Mouse (Mus musculus) forebrain, postnatal 0 days (tissue): ENCODE measurements around the gene Kank2. TPM values are rescaled to one million over a fixed set of nuclear protein-coding genes. Genes with fewer than 3 reads are reported as not detected.

ENCODE experiments used
- ATAC-seq: fragments of 200-750 bp; cut with Nextera tagmentation; 2 replicates; pipeline ENCODE4 v1.8.0; 2017; ENCODE audit warnings: mild to moderate bottlenecking, moderate library complexity
- DNase-seq: peaks from one replicate; pipeline ENCODE4 v3.0.0-alpha.2; 2015
- H3K27ac ChIP-seq: fragments of 300-500 bp; sonication (generic); 2 replicates; pipeline ENCODE4 v1.5.1; 2014; ENCODE audit warnings: low read depth, mild to moderate bottlenecking, antibody characterized with exemption, low read length, moderate library complexity, mixed read lengths
- H3K27me3 ChIP-seq: fragments of 300-500 bp; sonication (generic); 2 replicates; pipeline ENCODE4 v1.6.1; 2014; ENCODE audit warnings: mild to moderate bottlenecking, low read length, mixed read lengths; ENCODE audit not compliant: insufficient read depth
- H3K36me3 ChIP-seq: fragments of 300-500 bp; sonication (generic); 2 replicates; pipeline ENCODE4 v1.6.1; 2014; ENCODE audit warnings: mild to moderate bottlenecking, moderate library complexity; ENCODE audit not compliant: insufficient read depth
- H3K4me1 ChIP-seq: fragments of 300-500 bp; sonication (generic); 2 replicates; pipeline ENCODE4 v1.6.1; 2014; ENCODE audit warnings: antibody characterized with exemption; ENCODE audit not compliant: insufficient read depth
- H3K4me2 ChIP-seq: fragments of 300-500 bp; sonication (generic); 2 replicates; pipeline ENCODE4 v1.6.1; 2014; ENCODE audit warnings: low read depth, mild to moderate bottlenecking, moderate library complexity
- H3K4me3 ChIP-seq: fragments of 300-500 bp; sonication (generic); 2 replicates; pipeline ENCODE4 v1.5.1; 2014; ENCODE audit warnings: low read depth, low read length, mixed read lengths
- H3K9ac ChIP-seq: fragments of 300-500 bp; sonication (generic); 2 replicates; pipeline ENCODE4 v1.6.1; 2014; ENCODE audit warnings: mild to moderate bottlenecking
- H3K9me3 ChIP-seq: fragments of 300-500 bp; sonication (generic); 2 replicates; pipeline ENCODE4 v1.6.1; 2016; ENCODE audit warnings: low read length
- CTCF ChIP-seq: sonication (generic); IDR thresholded peaks from 2 replicates; pipeline ENCODE4 v1.5.1; 2016; ENCODE audit warnings: antibody characterized with exemption, control low read depth, low read depth
- WGBS: fragments of 180-500 bp; shearing (Covaris S2); extraction: QIAGEN DNeasy Blood & Tissue Kit; methylation state at CpG from one replicate; pipeline ENCODE4 v1.1.7; 2014; 5-methylcytosine and 5-hydroxymethylcytosine counted together
- polyA plus RNA-seq: library from polyadenylated mRNA; unstranded; fragments of >200 nt; fragmentation: Nextera tagmentation; extraction: Ambion mirVana; gene quantifications from 2 replicates; pipeline ENCODE4 v1.2.1, GENCODE M21; 2015
- total RNA-seq: library from RNA; depleted of rRNA; stranded (reverse); fragments of >200 nt; gene quantifications from 2 replicates; pipeline ENCODE4 v1.2.3, GENCODE M21; 2014

The Kank2 gene
- total and polyA plus RNA-seq, 2 experiments from 2014 or later = 2.3 to 12.4 TPM

DNA sequence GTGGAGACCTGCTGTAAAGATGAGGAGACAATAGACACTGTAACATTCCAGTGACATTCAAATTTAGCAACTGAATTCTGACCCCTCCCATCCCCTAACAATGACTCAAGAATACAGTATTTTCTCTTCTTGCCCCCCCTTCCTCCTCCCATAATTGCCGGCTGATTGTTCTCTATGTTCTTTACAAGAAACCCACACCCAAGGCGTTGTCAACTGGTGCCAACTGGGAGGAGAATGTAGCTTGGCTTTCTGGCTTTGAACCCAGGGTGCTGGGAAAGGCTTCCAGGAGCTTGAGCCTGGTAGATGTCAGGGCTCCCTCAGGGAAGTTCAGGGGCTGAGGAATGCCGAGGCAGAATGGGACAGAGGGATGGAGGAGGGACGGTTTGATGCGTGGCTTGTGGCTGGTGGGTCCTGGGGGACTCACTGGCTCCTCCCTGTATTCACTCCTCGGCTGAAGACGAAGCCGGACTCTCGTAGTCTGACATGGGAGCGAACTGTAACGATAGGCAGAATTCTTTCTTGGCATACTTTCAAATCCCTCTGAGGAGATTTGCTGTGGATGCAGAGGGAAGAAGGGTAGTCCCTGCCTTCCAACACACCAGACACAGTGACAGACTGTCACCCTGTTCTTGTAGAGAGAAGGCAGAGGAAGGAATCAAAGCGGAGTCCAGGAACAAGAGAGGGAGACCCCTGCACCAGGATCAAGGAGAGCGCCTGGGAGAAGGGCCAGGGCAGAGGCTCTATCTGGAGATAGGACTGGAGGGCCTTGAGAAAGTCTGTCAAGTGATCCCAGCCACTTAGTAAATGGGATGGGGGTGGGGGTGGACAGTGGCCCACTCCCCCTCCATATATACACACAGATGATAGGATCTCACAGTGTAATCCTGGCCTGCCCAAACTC, 29.8 kb downstream of the Kank2 start:
- ATAC-seq (peak; percentile 61), DNase-seq (peak; percentile 33)
- peak overlapping the region; percentile 70 for H3K27ac ChIP-seq

DNA sequence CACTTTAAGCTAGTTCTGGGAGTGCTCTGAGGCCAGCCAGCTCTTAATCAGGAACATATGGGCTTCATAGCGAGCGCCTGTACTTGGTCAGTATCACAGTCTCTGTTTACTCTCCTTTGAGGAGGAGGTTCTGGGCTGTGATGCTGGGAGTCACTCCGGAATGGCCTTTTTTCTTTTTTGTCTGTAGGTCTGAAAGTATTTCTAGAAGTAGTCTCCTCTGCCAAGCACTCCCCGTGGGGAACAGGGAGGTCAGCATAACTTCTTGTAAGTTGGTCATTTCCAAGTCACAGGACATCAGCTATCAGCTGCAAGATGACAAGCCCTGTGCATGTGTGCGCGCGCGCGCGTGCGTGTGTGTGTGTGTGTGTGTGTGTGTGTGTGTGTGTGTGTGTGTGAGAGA, 30.6 kb downstream of the Kank2 start:
- no peaks in the 10 kb centered on the region for H3K9me3 ChIP-seq
- peaks cover 4% of the 10 kb centered on the region; the same call in 1 of the 2 replicates for H3K4me1 ChIP-seq
- no peaks in the 10 kb centered on the region for H3K36me3 ChIP-seq
- WGBS = 76% methylated on average over 11 of the region's 11 CpGs
- no peak overlapping the region for H3K9ac ChIP-seq
- H3K4me3 ChIP-seq = no peak overlapping the region
- TF ChIP-seq CTCF = no peak
- DNase-seq (peak; percentile 14), ATAC-seq (no peak)
- H3K27ac ChIP-seq = peak overlapping the region; percentile 29; the same call in 1 of the 2 replicates
- no peak overlapping the region for H3K4me2 ChIP-seq
- H3K27me3 ChIP-seq = no peaks in the 10 kb centered on the region

More for the DNA sequence above, 29.8 kb downstream of the Kank2 start:
- H3K4me2 ChIP-seq = no peak overlapping the region
- WGBS = 40% methylated on average over 13 of the region's 13 CpGs
- no peak overlapping the region for H3K4me3 ChIP-seq
- H3K36me3 ChIP-seq = no peaks in the 10 kb centered on the region
- H3K9ac ChIP-seq = 0 out of 2 replicates have a peak overlapping the region, but pooled peaks have one; percentile 10
- H3K9me3 ChIP-seq = no peaks in the 10 kb centered on the region
- no peaks in the 10 kb centered on the region for H3K27me3 ChIP-seq
- H3K4me1 ChIP-seq = peaks cover 4% of the 10 kb centered on the region; the same call in 1 of the 2 replicates
- TF ChIP-seq CTCF = no peak

DNA sequence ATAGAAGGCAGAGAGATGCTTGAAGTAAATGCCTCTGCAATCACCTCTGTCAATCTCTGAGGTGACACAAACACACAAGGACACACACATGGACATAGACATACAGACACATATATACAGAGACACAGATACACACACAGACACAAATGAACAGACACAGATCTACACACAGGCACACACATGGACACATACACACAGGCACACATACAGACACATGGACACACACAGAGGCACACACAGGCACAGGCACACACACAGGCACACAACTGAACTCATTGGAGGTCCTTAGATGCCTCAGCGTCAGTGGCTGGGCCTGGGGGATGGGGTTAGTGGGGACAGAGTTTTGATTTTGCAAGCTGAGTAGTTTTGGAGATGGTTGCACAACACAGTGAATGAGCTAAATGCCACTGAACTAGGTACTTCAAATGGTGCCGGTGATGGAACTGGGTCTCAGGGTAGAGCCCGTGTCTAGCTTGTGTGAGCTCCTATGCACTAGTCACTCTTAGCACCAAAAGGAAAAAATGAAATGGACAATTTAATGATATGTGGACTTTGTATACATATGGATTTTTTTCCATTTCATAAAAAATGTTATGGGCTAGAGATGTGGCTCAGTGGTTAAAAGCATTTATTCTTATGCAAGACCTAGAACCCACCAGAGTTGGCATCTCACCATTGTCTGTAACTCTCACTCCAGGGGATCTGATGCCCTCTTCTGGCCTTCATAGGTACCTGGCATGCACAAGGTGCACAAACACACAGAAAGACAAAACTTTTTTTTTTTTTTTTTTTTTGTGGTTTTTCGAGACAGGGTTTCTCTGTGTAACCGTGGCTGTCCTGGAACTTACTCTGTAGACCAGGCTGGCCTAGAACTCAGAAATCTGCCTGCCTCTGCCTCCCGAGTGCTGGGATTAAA, 34.2 kb downstream of the Kank2 start:
- Histone ChIP-seq H3K36me3 (no peaks in the 10 kb centered on the region), H3K27me3 (no peaks in the 10 kb centered on the region), H3K9me3 (no peaks in the 10 kb centered on the region), H3K4me1 (peaks cover 8% of the 10 kb centered on the region; the same call in 1 of the 2 replicates), H3K4me3 (no peak overlapping the region), H3K27ac (no peak overlapping the region), H3K4me2 (no peak overlapping the region), H3K9ac (no peak overlapping the region)
- ATAC-seq (no peak), DNase-seq (no peak)
- 97% methylated on average over 6 of the region's 6 CpGs for WGBS
- no peak for TF ChIP-seq CTCF

DNA sequence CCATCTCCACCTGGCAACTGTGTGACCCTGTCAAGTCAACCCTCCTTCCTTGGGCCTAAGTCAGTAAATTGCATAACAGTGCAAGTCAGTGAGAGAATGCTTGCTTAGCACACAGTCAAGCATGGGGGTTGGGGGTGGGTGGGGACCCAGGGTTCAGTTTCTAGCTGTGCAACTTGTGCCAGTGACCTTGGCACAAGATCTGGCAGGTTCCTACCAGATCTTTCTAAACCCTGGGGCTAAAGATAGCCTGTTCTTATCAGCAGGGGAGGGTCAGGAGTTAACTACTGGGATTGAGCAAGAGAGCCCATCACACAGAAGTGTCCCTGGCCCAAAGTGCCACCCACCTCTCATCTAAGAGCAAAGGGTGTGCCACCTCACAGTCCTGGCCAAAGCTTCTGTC, 36.4 kb downstream of the Kank2 start:
- Histone ChIP-seq H3K36me3 (no peaks in the 10 kb centered on the region), H3K27ac (no peak overlapping the region), H3K9ac (no peak overlapping the region), H3K9me3 (no peaks in the 10 kb centered on the region), H3K27me3 (no peaks in the 10 kb centered on the region), H3K4me1 (0 out of 2 replicates have a peak, but pooled peaks cover 3% of the 10 kb centered on the region), H3K4me3 (no peak overlapping the region), H3K4me2 (no peak overlapping the region)
- ATAC-seq (no peak), DNase-seq (no peak)
- no peak for TF ChIP-seq CTCF

DNA sequence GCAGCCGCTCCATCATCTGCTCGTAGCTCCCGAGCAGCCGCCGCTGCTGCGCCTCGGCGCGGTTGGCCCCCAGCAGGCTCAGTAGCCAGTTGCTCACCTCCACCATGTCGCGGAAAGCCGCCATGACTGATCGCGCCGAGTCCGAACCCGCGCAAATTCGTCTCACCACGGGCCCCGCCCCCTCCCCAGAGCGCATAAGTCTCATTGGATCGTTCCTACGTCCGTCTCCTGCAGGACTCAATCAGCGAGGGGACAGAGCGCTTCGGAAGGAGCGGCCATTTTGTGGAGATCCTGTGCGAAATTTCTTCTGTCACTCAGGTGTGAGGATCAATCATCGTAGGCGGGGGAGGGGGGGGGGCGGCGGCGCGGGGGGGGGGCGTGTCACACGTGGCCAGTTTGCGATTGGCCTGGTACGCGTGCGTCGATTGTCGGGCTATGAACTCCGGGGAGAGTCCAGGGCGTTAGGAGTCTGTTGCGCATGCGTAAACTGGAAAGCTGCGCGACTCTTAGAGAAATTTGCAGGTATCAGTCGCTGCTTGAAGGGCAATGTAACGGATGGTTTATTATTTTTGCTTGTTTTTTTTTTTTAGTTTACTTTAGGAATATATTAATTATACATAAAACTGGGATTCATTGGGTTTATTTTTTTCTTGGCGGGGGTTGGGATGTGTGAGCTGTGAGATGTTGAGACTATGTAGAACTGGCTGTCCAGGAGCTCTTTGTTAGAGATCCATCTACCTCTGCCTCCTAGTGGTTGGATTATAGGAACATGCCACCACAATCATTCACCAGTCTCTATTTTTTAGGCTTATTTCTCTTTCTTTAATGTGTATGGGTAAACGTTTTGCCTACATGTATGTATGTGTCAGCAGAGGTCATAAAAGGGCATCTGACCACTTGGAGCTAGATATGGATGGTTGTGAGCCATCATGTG, 38.1 kb downstream of the Kank2 start, which contains the start of gene Spc24:
Gene Spc24 (minus strand): TSS at position 149 of the 934 bp plus-strand sequence.
- no peaks in the 10 kb centered on the region for H3K27me3 ChIP-seq
- TF ChIP-seq CTCF = peak; percentile 71
- H3K27ac ChIP-seq = peak within 1 kb of the TSS; percentile 82
- peak; percentile 97 for DNase-seq
- H3K36me3 ChIP-seq = no peaks in the 10 kb centered on the region
- H3K4me3 ChIP-seq = peak within 1 kb of the TSS; percentile 76
- H3K9me3 ChIP-seq = no peaks in the 10 kb centered on the region
- ATAC-seq = peak; percentile 98
- WGBS = under 1% methylated on average over 52 of the region's 54 CpGs
- peak within 1 kb of the TSS; percentile 90 for H3K4me2 ChIP-seq
- H3K9ac ChIP-seq = peak within 1 kb of the TSS; percentile 40; the same call in 1 of the 2 replicates
- 0 out of 2 replicates have a peak, but pooled peaks cover 3% of the 10 kb centered on the region for H3K4me1 ChIP-seq

DNA sequence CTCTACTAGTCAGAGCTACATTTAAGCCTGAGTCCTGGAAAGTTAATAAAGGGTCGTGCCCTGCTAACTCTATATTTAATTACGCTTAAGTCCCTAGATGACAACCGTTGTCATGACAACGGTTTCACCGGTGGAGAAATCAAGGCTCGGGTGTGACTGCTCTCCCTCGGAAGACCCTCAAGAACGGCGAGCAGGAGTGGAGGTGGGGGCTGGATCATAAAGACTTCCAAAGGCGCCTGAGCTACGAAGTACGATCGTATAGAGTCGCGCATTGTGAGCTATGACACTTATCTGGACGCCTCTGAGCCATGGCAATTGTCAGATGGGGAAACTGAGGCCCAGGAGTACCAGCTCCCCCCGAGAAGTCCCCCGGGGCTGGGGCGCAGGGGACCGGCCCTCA, 38.8 kb downstream of the Kank2 start:
- Histone ChIP-seq H3K4me3 (peak overlapping the region; percentile 76), H3K4me1 (0 out of 2 replicates have a peak, but pooled peaks cover 3% of the 10 kb centered on the region), H3K36me3 (no peaks in the 10 kb centered on the region), H3K27ac (no peak overlapping the region), H3K4me2 (peak overlapping the region; percentile 90), H3K27me3 (no peaks in the 10 kb centered on the region), H3K9ac (peak overlapping the region; percentile 40; the same call in 1 of the 2 replicates), H3K9me3 (no peaks in the 10 kb centered on the region)
- no peak for DNase-seq
- no peak for TF ChIP-seq CTCF
- no peak for ATAC-seq
- WGBS = under 1% methylated on average over 20 of the region's 20 CpGs
